Mouse (Mus musculus): ENCODE measurements around the gene Gpc6.

DNA sequence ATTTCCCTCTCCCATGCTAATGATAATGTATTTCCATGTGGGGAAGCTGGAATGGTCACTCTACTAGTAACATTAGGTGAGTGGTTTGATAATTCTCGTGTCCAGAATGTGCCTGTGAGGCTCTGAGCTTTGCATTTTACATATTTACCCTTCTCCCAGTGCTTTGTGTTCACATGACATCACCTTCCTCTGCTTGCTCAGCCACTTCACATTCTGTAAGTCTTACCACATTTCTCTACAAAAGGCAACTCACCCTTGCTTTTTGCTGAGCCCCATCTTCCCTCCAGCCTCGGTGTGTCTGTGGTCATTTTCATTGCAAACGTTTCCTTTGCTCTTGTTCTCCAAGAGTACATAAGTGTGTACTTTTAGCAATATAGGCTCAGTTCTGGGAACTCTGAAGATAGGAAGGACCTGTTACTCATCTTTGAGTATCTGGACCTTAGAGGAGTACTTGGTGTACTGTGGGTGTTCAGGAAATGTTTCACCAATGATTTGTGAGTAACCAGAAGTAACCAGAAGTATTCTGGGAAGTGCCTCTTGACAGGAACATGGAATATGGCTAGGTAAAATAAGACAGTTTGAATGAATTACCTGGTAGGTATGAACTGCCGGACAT lies 145.5 kb downstream of the Gpc6 start:
- TF ChIP-seq CTCF (IDR thresholded peaks at IDR 0.05; ENCODE audit: low read depth), result no peak
- no peak for TF ChIP-seq EP300 (IDR thresholded peaks at IDR 0.05; ENCODE audit: low read depth)

Measured in heart, postnatal 0 days (tissue).